Mouse (Mus musculus): ENCODE measurements around the gene Bcap29. TPM values are rescaled to one million over a fixed set of nuclear protein-coding genes. Genes with fewer than 3 reads are reported as not detected.
"Not testable (repeated sequence)": the region's sequence is repeated elsewhere in the genome, so short reads cannot be mapped to it uniquely, and the experiment has no call there.

The Bcap29 gene
- total RNA-seq, 1 experiment = 19.8 TPM

GRCm38 (mm10) chr12:31578691-31579476, 55.6 kb downstream of the Bcap29 start:
- Histone ChIP-seq H3K4me3 (ENCODE audit: insufficient read depth in 1 of 2, low read depth in 1 of 2, low read length in 2 of 2, poor library complexity in 1 of 2, severe bottlenecking in 1 of 2) (no peak overlapping the region), H3K4me1 (ENCODE audit: control insufficient read depth in 2 of 2, insufficient read depth in 2 of 2, low read length in 2 of 2, poor library complexity in 1 of 2) (no peaks in the 10 kb centered on the region), H3K36me3 (ENCODE audit: control insufficient read depth, insufficient read depth, low read length, poor library complexity, severe bottlenecking) (no peaks in the 10 kb centered on the region), H3K27ac (ENCODE audit: insufficient read depth, low read depth, low read length, poor library complexity, severe bottlenecking) (no peak overlapping the region), H3K9ac (ENCODE audit: insufficient read depth, low read depth, low read length, poor library complexity, severe bottlenecking) (no peak overlapping the region), H3K9me3 (ENCODE audit: control insufficient read depth, insufficient read depth, low read depth, low read length) (no peaks in the 10 kb centered on the region)
- no peak for TF ChIP-seq ZNF384 (IDR thresholded peaks at IDR 0.05; ENCODE audit: low read depth, low read length)
- no peak for TF ChIP-seq ZC3H11A (IDR thresholded peaks at IDR 0.05; ENCODE audit: borderline replicate concordance, low read depth, low read length)
- no peak for TF ChIP-seq MAFK (IDR thresholded peaks at IDR 0.05; ENCODE audit: insufficient read depth, low read depth, low read length)
- TF ChIP-seq CHD2 (IDR thresholded peaks at IDR 0.05; ENCODE audit: low read depth, low read length) = no peak
- TF ChIP-seq HCFC1 (IDR thresholded peaks at IDR 0.05; ENCODE audit: borderline replicate concordance, insufficient read depth, low read length) = no peak
- in situ Hi-C loops (cut with MboI; ENCODE audit: low sequenced_read_pairs in 2 of 2, unreplicated experiment in 2 of 2) = no loop called here
- no peak for DNase-seq (ENCODE audit: low read depth, low spot score)

- H3K4me3 ChIP-seq (ENCODE audit: insufficient read depth in 1 of 2, low read depth in 1 of 2, low read length in 2 of 2, poor library complexity in 1 of 2, severe bottlenecking in 1 of 2) = no peak overlapping the region
- H3K9me3 ChIP-seq (ENCODE audit: control insufficient read depth, insufficient read depth, low read depth, low read length) = no peaks in the 10 kb centered on the region
- H3K36me3 ChIP-seq (ENCODE audit: control insufficient read depth, insufficient read depth, low read length, poor library complexity, severe bottlenecking) = no peaks in the 10 kb centered on the region
- H3K4me1 ChIP-seq (ENCODE audit: control insufficient read depth in 2 of 2, insufficient read depth in 2 of 2, low read length in 2 of 2, poor library complexity in 1 of 2) = no peaks in the 10 kb centered on the region
- no peak overlapping the region for H3K9ac ChIP-seq (ENCODE audit: insufficient read depth, low read depth, low read length, poor library complexity, severe bottlenecking)
- TF ChIP-seq ZC3H11A (IDR thresholded peaks at IDR 0.05; ENCODE audit: borderline replicate concordance, low read depth, low read length) (no peak), ZNF384 (IDR thresholded peaks at IDR 0.05; ENCODE audit: low read depth, low read length) (no peak), MAFK (IDR thresholded peaks at IDR 0.05; ENCODE audit: insufficient read depth, low read depth, low read length) (no peak), CHD2 (IDR thresholded peaks at IDR 0.05; ENCODE audit: low read depth, low read length) (no peak), HCFC1 (IDR thresholded peaks at IDR 0.05; ENCODE audit: borderline replicate concordance, insufficient read depth, low read length) (no peak)
- DNase-seq (ENCODE audit: low read depth, low spot score) = no peak
- in situ Hi-C loops (cut with MboI; ENCODE audit: low sequenced_read_pairs in 2 of 2, unreplicated experiment in 2 of 2) = no loop called here
- H3K27ac ChIP-seq (ENCODE audit: insufficient read depth, low read depth, low read length, poor library complexity, severe bottlenecking) = no peak overlapping the region
These were observed 60.0 kb downstream of the Bcap29 start for GRCm38 (mm10) chr12:31574506-31574905.

- Histone ChIP-seq H3K4me3 (ENCODE audit: insufficient read depth in 1 of 2, low read depth in 1 of 2, low read length in 2 of 2, poor library complexity in 1 of 2, severe bottlenecking in 1 of 2) (no peak overlapping the region), H3K27ac (ENCODE audit: insufficient read depth, low read depth, low read length, poor library complexity, severe bottlenecking) (no peak overlapping the region), H3K9ac (ENCODE audit: insufficient read depth, low read depth, low read length, poor library complexity, severe bottlenecking) (no peak overlapping the region), H3K4me1 (ENCODE audit: control insufficient read depth in 2 of 2, insufficient read depth in 2 of 2, low read length in 2 of 2, poor library complexity in 1 of 2) (peaks cover 2% of the 10 kb centered on the region in 2 experiments; a peak in 1 of 4 replicates), H3K36me3 (ENCODE audit: control insufficient read depth, insufficient read depth, low read length, poor library complexity, severe bottlenecking) (no peaks in the 10 kb centered on the region), H3K9me3 (ENCODE audit: control insufficient read depth, insufficient read depth, low read depth, low read length) (no peaks in the 10 kb centered on the region)
- no peak for DNase-seq (ENCODE audit: low read depth, low spot score)
- TF ChIP-seq MAFK (IDR thresholded peaks at IDR 0.05; ENCODE audit: insufficient read depth, low read depth, low read length) = no peak
- no peak for TF ChIP-seq CHD2 (IDR thresholded peaks at IDR 0.05; ENCODE audit: low read depth, low read length)
- TF ChIP-seq HCFC1 (IDR thresholded peaks at IDR 0.05; ENCODE audit: borderline replicate concordance, insufficient read depth, low read length) = no peak
- TF ChIP-seq ZNF384 (IDR thresholded peaks at IDR 0.05; ENCODE audit: low read depth, low read length) = no peak
- TF ChIP-seq ZC3H11A (IDR thresholded peaks at IDR 0.05; ENCODE audit: borderline replicate concordance, low read depth, low read length) = no peak
- in situ Hi-C loops (cut with MboI; ENCODE audit: low sequenced_read_pairs in 2 of 2, unreplicated experiment in 2 of 2) = no loop called here
These were observed 64.7 kb downstream of the Bcap29 start for GRCm38 (mm10) chr12:31569784-31570183.

DNA sequence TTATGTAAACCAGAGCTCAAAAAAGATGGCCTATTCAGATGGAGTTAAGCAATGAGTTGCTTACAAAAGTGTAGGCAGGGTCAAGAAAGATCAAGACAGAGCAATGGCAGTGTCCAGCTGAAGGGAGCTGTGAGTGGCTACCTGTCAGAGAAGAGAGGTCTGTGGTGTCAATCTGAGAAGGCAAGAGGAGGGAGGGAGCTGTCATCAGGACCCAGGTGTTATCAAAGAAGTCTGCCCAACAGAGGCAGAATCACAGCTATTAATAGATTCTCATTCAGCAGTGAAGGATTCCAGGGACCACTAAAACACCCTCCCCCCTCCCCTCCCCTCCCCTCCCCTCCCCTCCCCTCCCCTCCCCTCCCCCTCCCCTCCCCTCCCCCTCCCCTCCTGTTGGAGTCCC, 65.8 kb downstream of the Bcap29 start:
- no peak for TF ChIP-seq ZC3H11A (IDR thresholded peaks at IDR 0.05; ENCODE audit: borderline replicate concordance, low read depth, low read length)
- TF ChIP-seq HCFC1 (IDR thresholded peaks at IDR 0.05; ENCODE audit: borderline replicate concordance, insufficient read depth, low read length) = no peak
- no peak for TF ChIP-seq MAFK (IDR thresholded peaks at IDR 0.05; ENCODE audit: insufficient read depth, low read depth, low read length)
- TF ChIP-seq CHD2 (IDR thresholded peaks at IDR 0.05; ENCODE audit: low read depth, low read length) = no peak
- TF ChIP-seq ZNF384 (IDR thresholded peaks at IDR 0.05; ENCODE audit: low read depth, low read length) = no peak
- Histone ChIP-seq H3K4me1 (ENCODE audit: control insufficient read depth in 2 of 2, insufficient read depth in 2 of 2, low read length in 2 of 2, poor library complexity in 1 of 2) (peaks cover 2% of the 10 kb centered on the region in 2 experiments; a peak in 1 of 4 replicates), H3K9ac (ENCODE audit: insufficient read depth, low read depth, low read length, poor library complexity, severe bottlenecking) (no peak overlapping the region), H3K9me3 (ENCODE audit: control insufficient read depth, insufficient read depth, low read depth, low read length) (no peaks in the 10 kb centered on the region), H3K4me3 (ENCODE audit: insufficient read depth in 1 of 2, low read depth in 1 of 2, low read length in 2 of 2, poor library complexity in 1 of 2, severe bottlenecking in 1 of 2) (no peak overlapping the region), H3K27ac (ENCODE audit: insufficient read depth, low read depth, low read length, poor library complexity, severe bottlenecking) (no peak overlapping the region), H3K36me3 (ENCODE audit: control insufficient read depth, insufficient read depth, low read length, poor library complexity, severe bottlenecking) (no peaks in the 10 kb centered on the region)
- in situ Hi-C loops (cut with MboI; ENCODE audit: low sequenced_read_pairs in 2 of 2, unreplicated experiment in 2 of 2) = no loop called here
- no peak for DNase-seq (ENCODE audit: low read depth, low spot score)

- H3K4me1 ChIP-seq (ENCODE audit: control insufficient read depth in 2 of 2, insufficient read depth in 2 of 2, low read length in 2 of 2, poor library complexity in 1 of 2); DNase-seq (ENCODE audit: low read depth, low spot score); H3K36me3 ChIP-seq (ENCODE audit: control insufficient read depth, insufficient read depth, low read length, poor library complexity, severe bottlenecking); H3K27ac ChIP-seq (ENCODE audit: insufficient read depth, low read depth, low read length, poor library complexity, severe bottlenecking); H3K4me3 ChIP-seq (ENCODE audit: insufficient read depth in 1 of 2, low read depth in 1 of 2, low read length in 2 of 2, poor library complexity in 1 of 2, severe bottlenecking in 1 of 2); in situ Hi-C loops (cut with MboI; ENCODE audit: low sequenced_read_pairs in 2 of 2, unreplicated experiment in 2 of 2); H3K9ac ChIP-seq (ENCODE audit: insufficient read depth, low read depth, low read length, poor library complexity, severe bottlenecking); H3K9me3 ChIP-seq (ENCODE audit: control insufficient read depth, insufficient read depth, low read depth, low read length): not testable (repeated sequence)
These were observed 66.9 kb downstream of the Bcap29 start for GRCm38 (mm10) chr12:31567535-31567934.
